Mouse (Mus musculus): ENCODE measurements around the gene Fam71e1. TPM values are rescaled to one million over a fixed set of nuclear protein-coding genes. Genes with fewer than 3 reads are reported as not detected.

Gene Fam71e1
- total RNA-seq, 2 experiments from 2014 or later = 27.6 to 33.3 TPM

Small RNAs within 50 kb of the gene (microRNA-seq; reads per million reads assigned to microRNA genes)
- 0.67 to 2.4 reads per million in 2 experiments for gene Mir7052
- 0.39 to 0.45 reads per million in 2 experiments for gene Mir7053

Other genes starting within 250 kb of the Fam71e1 start
- 1 to 10 TPM; 1.3 to 2.1 TPM for gene 1700028J19Rik, start 249.9 kb upstream of the Fam71e1 start, total RNA-seq (2021)
- 100 to 1,000 TPM; 117 to 139 TPM for gene 2410002F23Rik, start 249.9 kb upstream of the Fam71e1 start, total RNA-seq (2021)
- gene Acp4, start 239.2 kb upstream of the Fam71e1 start, total RNA-seq (2021) = not detected
- gene Gm15517, start 235.1 kb upstream of the Fam71e1 start, total RNA-seq (2021) = not detected
- 1 to 10 TPM; 1.9 TPM for gene Clec11a, start 189.7 kb upstream of the Fam71e1 start, total RNA-seq (2021)
- gene Shank1, start 186.3 kb upstream of the Fam71e1 start, total RNA-seq (2021) = 100 to 1,000 TPM; 439 to 476 TPM
- 10 to 100 TPM; 84.0 to 90.2 TPM for gene Syt3, start 112.5 kb upstream of the Fam71e1 start, total RNA-seq (2021)
- gene 1700008O03Rik, start 110.8 kb upstream of the Fam71e1 start, total RNA-seq (2021) = 1 to 10 TPM; 4.3 to 5.0 TPM
- gene Lrrc4b, start 67.6 kb upstream of the Fam71e1 start, total RNA-seq (2021) = 100 to 1,000 TPM; 338 to 365 TPM
- gene Aspdh, start 31.2 kb upstream of the Fam71e1 start, total RNA-seq (2021) = 10 to 100 TPM; 13.0 to 16.5 TPM
- 10 to 100 TPM; 38.7 to 41.1 TPM for gene Josd2, start 28.6 kb upstream of the Fam71e1 start, total RNA-seq (2021)
- gene Emc10, start 52 bp upstream of the Fam71e1 start, total RNA-seq (2021) = 100 to 1,000 TPM; 157 to 169 TPM
- gene Mybpc2, start 28.1 kb downstream of the Fam71e1 start, total RNA-seq (2021) = under 1 TPM; 0.11 to 0.18 TPM
- gene Spib, start 35.5 kb downstream of the Fam71e1 start, total RNA-seq (2021) = under 1 TPM in 1 of 2 experiments, not detected in 1; 0.11 TPM
- gene Pold1, start 52.3 kb downstream of the Fam71e1 start, total RNA-seq (2021) = 10 to 100 TPM; 10.3 to 13.6 TPM
- gene Nr1h2, start 57.4 kb downstream of the Fam71e1 start, total RNA-seq (2021) = 10 to 100 TPM; 58.3 to 67.3 TPM
- under 1 TPM in 1 of 2 experiments, not detected in 1; 0.98 TPM for gene Napsa, start 75.8 kb downstream of the Fam71e1 start, total RNA-seq (2021)
- 100 to 1,000 TPM in 1 of 2 experiments, 10 to 100 TPM in 1; 93.0 to 106 TPM for gene Kcnc3, start 94.1 kb downstream of the Fam71e1 start, total RNA-seq (2021)
- gene Myh14, start 174.3 kb downstream of the Fam71e1 start, total RNA-seq (2021) = 10 to 100 TPM; 17.6 to 17.9 TPM
- not detected for gene Izumo2, start 212.2 kb downstream of the Fam71e1 start, total RNA-seq (2021)